Mouse (Mus musculus): ENCODE measurements around the gene Nr6a1. TPM values are rescaled to one million over a fixed set of nuclear protein-coding genes. Genes with fewer than 3 reads are reported as not detected.

Gene Nr6a1
- 6.2 and 6.7 TPM in 2 replicates for polyA plus RNA-seq (2012; rRNA removed)

DNA sequence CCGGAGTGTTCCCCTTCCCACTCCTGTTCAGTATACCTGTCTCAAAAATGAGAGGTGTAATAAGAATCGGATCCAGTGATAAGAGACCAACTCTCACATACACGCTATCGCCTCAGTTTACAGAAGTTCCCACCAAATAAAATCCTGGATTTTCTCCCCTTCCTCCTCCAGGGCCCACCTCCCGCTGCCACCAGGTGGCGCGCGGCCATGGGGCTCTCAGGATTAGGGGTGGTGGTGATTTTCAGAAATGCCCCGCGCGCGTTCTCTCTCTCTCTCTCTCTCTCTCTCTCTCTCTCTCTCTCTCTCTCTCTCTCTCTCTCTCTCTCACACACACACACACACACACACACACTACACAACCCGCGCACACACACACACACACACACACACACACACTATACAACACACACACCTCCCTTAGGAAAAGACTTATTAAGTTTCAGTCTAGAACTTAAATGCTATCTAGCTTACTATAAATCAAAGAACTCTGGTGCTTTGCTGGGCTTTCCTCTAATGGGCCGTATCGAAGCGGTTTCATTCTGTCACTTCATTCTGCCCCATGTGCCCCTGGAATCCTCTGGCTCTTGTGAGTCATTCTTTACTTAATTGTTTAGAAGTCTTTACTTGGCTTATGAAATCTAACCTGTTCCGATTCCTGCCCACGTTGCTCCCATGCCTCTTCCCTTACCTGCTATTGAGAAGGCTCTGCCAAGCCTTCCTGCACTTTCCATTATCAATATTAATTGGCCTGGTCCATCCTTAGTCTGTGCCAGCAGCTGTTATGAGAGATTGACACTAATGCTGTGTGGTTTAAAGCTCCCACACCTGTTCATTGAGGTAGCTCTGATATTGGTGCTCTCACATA lies at the start of gene Nr6a1:
Gene Nr6a1 (minus strand): TSS at position 574 of the 865 bp plus-strand sequence.

DNA sequence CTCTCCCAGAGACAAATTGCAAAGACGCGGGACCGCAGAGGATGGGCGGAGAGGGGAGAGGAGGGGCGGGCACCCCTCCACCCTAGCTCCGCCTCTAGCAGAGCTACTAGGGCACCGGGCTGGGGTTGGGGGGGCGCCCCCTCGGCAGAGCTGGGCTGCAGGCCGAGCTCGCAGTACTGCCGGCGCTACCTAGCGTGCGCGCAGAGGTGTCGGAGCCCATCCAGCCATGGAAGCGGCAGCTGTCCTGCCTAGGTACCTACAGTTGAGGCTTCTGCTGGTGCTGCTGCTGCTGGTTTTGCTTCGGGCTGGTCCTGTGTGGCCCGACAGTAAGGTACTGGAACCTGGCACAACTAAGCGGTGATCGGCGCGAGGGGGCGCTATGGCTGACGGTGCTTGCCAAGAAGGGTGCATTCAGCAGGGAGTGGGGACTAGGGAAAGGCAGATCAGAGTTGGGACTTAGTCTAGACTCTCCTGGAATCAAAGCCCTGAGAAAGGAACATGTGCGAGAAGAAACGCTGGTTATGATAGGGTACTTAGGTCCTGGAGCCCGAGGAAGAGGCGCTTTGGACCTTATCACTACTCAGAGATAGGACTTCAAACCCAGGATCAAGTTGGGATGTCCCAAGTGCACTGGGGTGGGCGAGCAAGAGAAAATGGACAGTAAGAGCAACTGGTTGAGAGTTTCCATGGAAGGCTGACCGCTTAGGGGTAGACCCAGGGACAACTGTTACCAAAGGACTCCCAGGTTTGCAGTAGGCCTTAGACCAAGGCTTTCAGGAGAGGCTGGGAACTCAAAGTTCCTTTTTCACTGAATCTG lies 4.6 kb upstream of the Nr6a1 start, which contains the start of gene Olfml2a:
Gene Olfml2a (plus strand): TSS at position 128 of the 817 bp plus-strand sequence.

DNA sequence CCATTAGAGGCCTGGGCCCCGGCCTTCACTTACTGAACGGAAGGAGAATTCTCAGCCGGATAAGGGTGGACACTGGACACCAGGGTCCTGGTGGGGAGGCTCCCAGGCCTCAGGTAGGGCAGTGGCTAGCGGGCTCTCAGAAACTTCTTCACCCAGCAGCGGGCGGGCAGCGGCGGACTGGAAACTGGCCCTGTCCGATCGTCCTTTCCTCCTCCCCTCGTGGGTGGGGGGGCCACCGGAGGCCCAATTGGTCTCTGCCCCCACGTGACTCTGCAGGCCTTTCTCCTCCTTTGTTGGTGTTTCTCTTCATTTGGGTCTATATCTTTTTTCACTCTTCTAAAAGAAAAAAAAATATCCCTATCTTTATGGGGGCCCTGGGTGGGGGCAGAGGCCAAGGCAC lies 213.2 kb downstream of the Nr6a1 start, which contains the start of gene Nr5a1:
Gene Nr5a1 (minus strand): TSS at position 219 of the 400 bp plus-strand sequence.

Other genes with a start within 250 kb of the Nr6a1 start
- gene Nr5a1, start 213.1 kb downstream of the Nr6a1 start, polyA plus RNA-seq (2012; rRNA removed) = 328 and 346 TPM in 2 replicates
- gene Olfml2a, start 4.3 kb upstream of the Nr6a1 start, polyA plus RNA-seq (2012; rRNA removed) = 15.9 and 19.1 TPM in 2 replicates
- 6.0 and 8.8 TPM in 2 replicates for gene Wdr38, start 69.8 kb upstream of the Nr6a1 start, polyA plus RNA-seq (2012; rRNA removed)
- gene Arpc5l, start 77.7 kb upstream of the Nr6a1 start, polyA plus RNA-seq (2012; rRNA removed) = 40.8 and 47.1 TPM in 2 replicates
- 124 and 181 TPM in 2 replicates for gene Rpl35, start 77.9 kb upstream of the Nr6a1 start, polyA plus RNA-seq (2012; rRNA removed)
- 8.9 and 9.8 TPM in 2 replicates for gene Golga1, start 137.9 kb upstream of the Nr6a1 start, polyA plus RNA-seq (2012; rRNA removed)

All from ovary, adult 2 months (tissue).